Mouse (Mus musculus) liver, embryonic 16.5 days (tissue): ENCODE data around the gene Efna5. TPM values are rescaled to one million over a fixed set of nuclear protein-coding genes. Genes with fewer than 3 reads are reported as not detected.

ENCODE experiments used
- ATAC-seq: fragments of 200-750 bp; cut with Nextera tagmentation; 2 replicates; pipeline ENCODE4 v1.8.0; 2017; ENCODE audit warnings: low read depth, mild to moderate bottlenecking, moderate number of reproducible peaks, moderate library complexity
- H3K27ac ChIP-seq: fragments of 300-500 bp; sonication (generic); 2 replicates; pipeline ENCODE4 v1.5.1; 2014; ENCODE audit warnings: mild to moderate bottlenecking, low read length
- H3K27me3 ChIP-seq: fragments of 300-500 bp; sonication (generic); 2 replicates; pipeline ENCODE4 v1.6.1; 2014; ENCODE audit warnings: low read depth, low read length, mixed read lengths; ENCODE audit not compliant: control insufficient read depth, insufficient read depth
- H3K36me3 ChIP-seq: fragments of 300-500 bp; sonication (generic); 2 replicates; pipeline ENCODE4 v1.6.1; 2014; ENCODE audit warnings: mild to moderate bottlenecking; ENCODE audit not compliant: control insufficient read depth, insufficient read depth
- H3K4me1 ChIP-seq: fragments of 300-500 bp; sonication (generic); 2 replicates; pipeline ENCODE4 v1.6.1; 2014; ENCODE audit warnings: low read depth, low read length, mixed read lengths; ENCODE audit not compliant: control insufficient read depth
- H3K4me2 ChIP-seq: fragments of 300-500 bp; sonication (generic); 2 replicates; pipeline ENCODE4 v1.6.1; 2014; ENCODE audit warnings: low read depth, low read length, mixed read lengths
- H3K4me3 ChIP-seq: fragments of 300-500 bp; sonication (generic); 2 replicates; pipeline ENCODE4 v1.5.1; 2014; ENCODE audit warnings: low read depth, mild to moderate bottlenecking, low read length
- H3K9ac ChIP-seq: fragments of 300-500 bp; sonication (generic); 2 replicates; pipeline ENCODE4 v1.6.1; 2014; ENCODE audit warnings: low read depth, low read length
- H3K9me3 ChIP-seq: fragments of 300-500 bp; sonication (generic); replicated peaks from 2 replicates; pipeline ENCODE4 v1.6.1; 2016; ENCODE audit warnings: low read length; ENCODE audit not compliant: control insufficient read depth
- WGBS: fragments of 180-500 bp; shearing (Covaris S2); extraction: QIAGEN DNeasy Blood & Tissue Kit; methylation state at CpG from one replicate; pipeline ENCODE4 v1.1.7; 2014; ENCODE audit not compliant: insufficient replicate concordance; 5-methylcytosine and 5-hydroxymethylcytosine counted together
- polyA plus RNA-seq: library from polyadenylated mRNA; unstranded; fragments of >200 nt; fragmentation: Nextera tagmentation; extraction: Ambion mirVana; gene quantifications from 2 replicates; pipeline ENCODE4 v1.2.1, GENCODE M21; 2015

Gene Efna5
- polyA plus RNA-seq, 1 experiment from 2014 or later, result 2.3 TPM

DNA sequence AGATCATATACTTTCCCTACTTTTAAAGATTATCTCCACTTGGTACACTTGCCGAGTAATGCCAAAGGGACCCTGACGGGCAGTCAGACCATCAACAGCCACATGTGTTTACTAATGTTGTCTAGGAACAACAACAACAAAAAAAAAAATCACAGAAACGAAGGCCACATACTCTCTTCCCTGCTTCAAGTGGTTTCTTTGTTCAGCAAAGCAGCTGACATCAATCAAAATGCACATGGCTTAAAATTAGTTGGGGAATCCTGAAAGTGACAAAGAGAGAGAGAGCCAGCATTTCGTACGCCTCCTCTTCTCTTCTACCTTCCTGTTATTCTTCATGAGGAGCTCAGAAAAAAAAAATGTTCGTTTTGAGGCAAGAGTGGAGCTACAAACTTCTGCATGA, 266.4 kb downstream of the Efna5 start:
- H3K27me3 ChIP-seq, result no peaks in the 10 kb centered on the region
- WGBS, result 59% methylated on average over 6 of the region's 6 CpGs
- H3K27ac ChIP-seq, result no peak overlapping the region
- H3K9me3 ChIP-seq, result no peaks in the 10 kb centered on the region
- H3K9ac ChIP-seq, result no peak overlapping the region
- no peak for ATAC-seq
- no peaks in the 10 kb centered on the region for H3K4me1 ChIP-seq
- no peak overlapping the region for H3K4me2 ChIP-seq
- no peak overlapping the region for H3K4me3 ChIP-seq
- no peaks in the 10 kb centered on the region for H3K36me3 ChIP-seq

DNA sequence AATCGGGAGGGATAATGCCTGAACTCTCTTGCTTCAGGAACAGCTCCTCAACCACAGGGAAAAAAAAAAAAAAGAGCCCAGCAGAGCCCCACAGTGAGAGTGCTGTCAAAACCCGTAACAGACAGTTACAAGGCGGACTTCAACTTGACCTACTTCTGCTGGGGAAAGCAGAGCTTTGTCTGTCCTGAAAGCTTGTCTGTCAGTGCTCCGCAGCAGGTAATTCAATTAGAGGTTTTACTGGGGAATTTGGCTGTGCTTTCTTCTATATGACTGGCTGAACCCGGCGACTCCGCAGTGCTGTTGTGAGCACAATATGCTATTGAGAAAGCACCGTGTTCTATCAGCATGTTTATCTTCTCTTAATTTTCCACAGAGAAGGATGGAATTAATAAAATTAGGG, 266.9 kb downstream of the Efna5 start:
- Histone ChIP-seq H3K4me2 (no peak overlapping the region), H3K9ac (no peak overlapping the region), H3K9me3 (no peaks in the 10 kb centered on the region), H3K27ac (no peak overlapping the region), H3K36me3 (no peaks in the 10 kb centered on the region), H3K4me1 (no peaks in the 10 kb centered on the region), H3K27me3 (no peaks in the 10 kb centered on the region), H3K4me3 (no peak overlapping the region)
- WGBS, result 70% methylated on average over 8 of the region's 8 CpGs
- no peak for ATAC-seq

DNA sequence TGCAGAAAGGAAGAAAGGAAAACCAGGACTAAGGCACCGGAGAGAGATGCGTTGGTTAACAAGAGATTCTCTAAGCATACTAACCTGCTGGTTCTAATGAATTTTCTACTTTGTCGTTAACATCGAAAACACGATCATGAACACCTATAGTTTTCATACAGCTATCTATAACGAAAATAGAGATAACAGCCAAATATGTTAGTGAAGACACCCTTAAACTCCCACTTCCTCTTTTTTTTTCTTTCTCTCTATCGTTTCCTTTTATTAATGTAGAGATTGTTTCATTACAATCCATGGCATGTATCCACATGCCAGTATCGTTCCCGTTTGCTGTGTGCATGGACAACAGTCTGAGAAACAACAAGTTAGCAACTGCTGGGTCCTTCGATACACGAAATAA, 267.9 kb downstream of the Efna5 start:
- Histone ChIP-seq H3K4me1 (no peaks in the 10 kb centered on the region), H3K9ac (no peak overlapping the region), H3K27ac (no peak overlapping the region), H3K4me3 (no peak overlapping the region), H3K27me3 (no peaks in the 10 kb centered on the region), H3K36me3 (no peaks in the 10 kb centered on the region), H3K4me2 (no peak overlapping the region), H3K9me3 (no peaks in the 10 kb centered on the region)
- ATAC-seq, result no peak
- 65% methylated on average over 11 of the region's 11 CpGs for WGBS

DNA sequence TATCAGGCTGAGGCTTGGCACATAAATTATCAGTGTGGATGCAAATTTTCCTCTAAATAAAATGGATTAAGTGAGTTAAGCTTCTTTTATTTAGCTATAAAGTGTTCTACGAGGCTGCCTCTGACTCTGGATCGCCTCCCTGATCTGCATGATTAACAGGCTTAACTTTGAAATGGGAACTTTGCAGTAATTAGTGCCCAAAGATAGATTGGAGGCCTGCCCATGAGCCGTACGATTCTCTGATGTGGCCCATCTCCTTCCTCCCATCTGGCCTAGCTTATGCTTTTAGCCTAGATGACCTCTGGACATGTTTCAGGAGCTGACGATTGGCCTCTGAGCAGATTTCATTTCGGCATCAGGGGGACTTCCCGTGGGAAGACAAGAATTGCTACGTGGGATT, 273.0 kb downstream of the Efna5 start:
- Histone ChIP-seq H3K36me3 (no peaks in the 10 kb centered on the region), H3K9ac (no peak overlapping the region), H3K9me3 (no peaks in the 10 kb centered on the region), H3K4me3 (no peak overlapping the region), H3K27me3 (no peaks in the 10 kb centered on the region), H3K4me2 (no peak overlapping the region), H3K4me1 (no peaks in the 10 kb centered on the region), H3K27ac (no peak overlapping the region)
- WGBS, result 63% methylated on average over 8 of the region's 8 CpGs
- no peak for ATAC-seq

DNA sequence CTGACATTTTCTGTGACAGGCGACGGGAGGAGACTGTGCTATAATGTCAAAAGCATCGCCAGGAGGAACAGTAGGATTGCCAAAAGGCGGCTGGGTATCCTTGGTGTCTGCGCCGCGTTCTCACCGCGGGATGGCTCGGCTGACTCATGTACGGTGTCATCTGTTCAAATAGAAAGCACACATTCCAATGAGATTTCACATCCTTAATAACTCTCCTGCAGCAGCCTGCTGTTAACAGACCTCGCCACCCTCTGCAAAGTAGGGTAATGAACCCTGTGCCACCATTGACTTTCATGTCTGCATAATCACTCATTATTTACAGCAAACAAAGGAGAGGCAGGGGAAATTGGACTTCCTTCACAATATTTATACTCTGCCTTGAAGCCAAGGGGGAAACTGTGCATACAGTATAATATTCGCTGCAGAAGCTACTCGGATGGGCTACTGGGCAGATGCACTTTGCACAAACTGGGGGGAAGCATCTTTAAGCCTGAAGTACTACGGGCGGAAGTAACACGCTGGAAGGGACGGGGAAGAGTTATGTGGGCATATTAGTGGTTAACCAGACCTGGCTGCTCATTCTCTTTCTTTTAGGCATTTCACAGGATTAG, 273.7 kb downstream of the Efna5 start:
- Histone ChIP-seq H3K4me2 (no peak overlapping the region), H3K27ac (no peak overlapping the region), H3K4me3 (no peak overlapping the region), H3K36me3 (no peaks in the 10 kb centered on the region), H3K27me3 (no peaks in the 10 kb centered on the region), H3K9ac (no peak overlapping the region), H3K9me3 (no peaks in the 10 kb centered on the region), H3K4me1 (no peaks in the 10 kb centered on the region)
- ATAC-seq, result no peak
- WGBS, result 72% methylated on average over 18 of the region's 18 CpGs

DNA sequence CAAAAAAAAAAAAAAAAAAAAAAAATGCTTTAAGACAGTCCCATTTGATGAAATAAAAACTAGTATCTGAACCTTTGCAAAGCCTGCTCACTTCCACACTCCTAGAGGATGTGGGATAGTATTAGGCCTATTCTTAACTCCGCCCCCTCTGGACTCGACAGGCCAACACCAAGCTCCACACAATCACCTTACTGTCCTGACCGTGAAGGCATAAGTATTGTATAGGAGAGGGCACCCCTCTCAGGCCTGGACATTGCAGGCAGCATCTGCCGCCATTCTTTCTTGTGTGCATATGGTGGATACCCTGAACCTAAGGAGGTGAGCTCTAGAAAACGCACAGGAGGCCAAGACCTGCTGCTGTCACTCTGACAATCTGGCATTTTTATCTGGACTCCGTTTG, 274.4 kb downstream of the Efna5 start:
- 61% methylated on average over 6 of the region's 6 CpGs for WGBS
- no peaks in the 10 kb centered on the region for H3K27me3 ChIP-seq
- H3K4me1 ChIP-seq, result no peaks in the 10 kb centered on the region
- H3K4me2 ChIP-seq, result no peak overlapping the region
- H3K9ac ChIP-seq, result no peak overlapping the region
- H3K27ac ChIP-seq, result no peak overlapping the region
- no peaks in the 10 kb centered on the region for H3K36me3 ChIP-seq
- no peak overlapping the region for H3K4me3 ChIP-seq
- H3K9me3 ChIP-seq, result no peaks in the 10 kb centered on the region
- no peak for ATAC-seq

DNA sequence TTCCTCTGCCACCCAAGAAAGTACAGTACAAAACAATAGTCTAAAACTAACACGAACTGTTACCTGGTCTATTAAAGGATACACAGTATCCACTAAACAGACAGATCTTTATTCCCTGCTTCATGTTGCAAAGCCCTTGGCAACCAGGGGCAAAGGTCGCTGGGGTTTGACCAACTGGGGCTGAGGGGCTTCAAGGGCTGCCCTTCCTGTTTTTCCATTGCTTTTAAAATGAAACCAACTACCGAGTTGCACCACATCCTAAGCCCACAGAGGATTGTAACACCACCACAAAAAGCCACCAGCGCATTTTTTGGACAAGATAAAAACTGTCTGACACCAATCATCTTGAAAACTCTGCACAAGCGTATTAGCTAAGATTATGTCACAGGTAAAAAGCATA, 276.8 kb downstream of the Efna5 start:
- no peak overlapping the region for H3K27ac ChIP-seq
- H3K9ac ChIP-seq, result no peak overlapping the region
- no peak overlapping the region for H3K4me3 ChIP-seq
- no peak overlapping the region for H3K4me2 ChIP-seq
- no peaks in the 10 kb centered on the region for H3K4me1 ChIP-seq
- H3K9me3 ChIP-seq, result no peaks in the 10 kb centered on the region
- H3K36me3 ChIP-seq, result no peaks in the 10 kb centered on the region
- H3K27me3 ChIP-seq, result no peaks in the 10 kb centered on the region
- ATAC-seq, result no peak
- WGBS, result 17% methylated on average over 5 of the region's 5 CpGs

DNA sequence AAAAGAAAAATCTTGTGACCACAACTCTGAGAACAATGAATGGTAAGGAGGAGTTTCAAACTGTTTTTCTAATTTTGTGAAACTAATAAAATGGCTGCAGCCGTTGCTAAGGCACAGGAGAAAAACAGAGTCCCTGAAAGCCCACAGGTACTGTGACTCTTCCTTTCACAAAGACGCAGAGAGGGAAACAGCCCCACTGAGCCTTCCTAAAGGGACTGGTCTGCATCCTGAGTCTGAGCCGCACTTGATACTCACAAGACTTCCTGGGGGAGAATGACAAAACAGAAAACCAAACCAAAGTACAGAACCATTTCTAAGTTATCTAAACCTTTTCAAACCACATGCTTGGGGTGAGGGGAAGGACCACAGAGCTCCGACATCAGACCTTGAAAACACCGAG, 277.5 kb downstream of the Efna5 start:
- H3K27ac ChIP-seq, result no peak overlapping the region
- no peak for ATAC-seq
- H3K9ac ChIP-seq, result no peak overlapping the region
- no peaks in the 10 kb centered on the region for H3K9me3 ChIP-seq
- H3K4me2 ChIP-seq, result no peak overlapping the region
- no peaks in the 10 kb centered on the region for H3K4me1 ChIP-seq
- no peaks in the 10 kb centered on the region for H3K27me3 ChIP-seq
- H3K36me3 ChIP-seq, result no peaks in the 10 kb centered on the region
- H3K4me3 ChIP-seq, result no peak overlapping the region
- WGBS, result 14% methylated on average over 5 of the region's 5 CpGs

DNA sequence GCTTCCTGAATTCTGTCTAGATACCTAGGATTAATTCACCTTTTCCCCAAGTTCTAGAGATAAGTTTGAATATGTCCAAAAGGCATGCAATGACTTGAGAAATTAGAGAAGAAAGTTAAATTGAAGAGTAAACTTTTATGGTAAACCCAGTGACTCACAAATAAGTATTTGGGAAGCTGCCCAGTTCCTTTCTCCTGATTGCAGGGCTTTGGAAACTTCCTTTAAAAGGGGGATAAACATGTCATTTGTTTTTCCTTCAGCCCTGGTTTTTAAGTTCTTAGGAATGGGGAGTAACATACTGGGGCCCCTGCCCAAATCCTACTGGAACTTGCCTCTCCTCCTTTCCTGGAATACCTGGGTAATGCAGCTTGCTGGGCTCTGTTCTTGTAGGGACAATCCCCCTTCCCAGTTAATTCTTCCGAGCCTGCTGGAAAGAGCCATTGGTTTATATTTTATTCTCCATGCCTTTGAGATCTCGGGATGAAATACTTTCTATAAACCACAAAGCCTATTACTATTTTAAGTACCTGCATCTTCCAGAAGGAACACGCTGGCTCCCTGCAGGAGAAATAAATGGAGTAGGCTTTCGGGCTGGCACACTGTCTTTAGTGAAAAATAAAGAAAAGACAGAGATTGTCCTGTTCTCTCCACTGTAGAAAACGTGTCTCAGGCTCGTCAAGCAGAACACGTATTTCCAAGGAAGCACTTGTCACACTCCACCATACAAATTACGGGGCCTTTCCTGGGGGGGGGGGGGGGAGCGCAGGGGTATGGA, 282.2 kb downstream of the Efna5 start:
- 50% methylated on average over 9 of the region's 9 CpGs for WGBS
- Histone ChIP-seq H3K27ac (no peak overlapping the region), H3K9ac (no peak overlapping the region), H3K4me3 (no peak overlapping the region), H3K36me3 (no peaks in the 10 kb centered on the region), H3K9me3 (no peaks in the 10 kb centered on the region), H3K27me3 (no peaks in the 10 kb centered on the region), H3K4me1 (no peaks in the 10 kb centered on the region), H3K4me2 (no peak overlapping the region)
- ATAC-seq, result no peak
